Mouse (Mus musculus) neural tube, embryonic 12.5 days (tissue): ENCODE measurements around the gene Bhlhe23. TPM values are rescaled to one million over a fixed set of nuclear protein-coding genes. Genes with fewer than 3 reads are reported as not detected.

Experiments used
- ATAC-seq: fragments of 200-750 bp; cut with Nextera tagmentation; 2 replicates; pipeline ENCODE4 v1.8.0; 2017; ENCODE audit warnings: low read depth, mild to moderate bottlenecking, moderate TSS enrichment, moderate library complexity; ENCODE audit not compliant: low FRiP score
- H3K27ac ChIP-seq: fragments of 300-500 bp; sonication (generic); 2 replicates; pipeline ENCODE4 v1.5.1; 2016
- H3K27me3 ChIP-seq: fragments of 300-500 bp; sonication (generic); replicated peaks from 2 replicates; pipeline ENCODE4 v1.6.1; 2016; ENCODE audit warnings: mild to moderate bottlenecking
- H3K36me3 ChIP-seq: fragments of 300-500 bp; sonication (generic); 2 replicates; pipeline ENCODE4 v1.6.1; 2016; ENCODE audit warnings: mild to moderate bottlenecking
- H3K4me1 ChIP-seq: fragments of 300-500 bp; sonication (generic); 2 replicates; pipeline ENCODE4 v1.6.1; 2016
- H3K4me2 ChIP-seq: fragments of 300-500 bp; sonication (generic); replicated peaks from 2 replicates; pipeline ENCODE4 v1.6.1; 2016; ENCODE audit warnings: mild to moderate bottlenecking
- H3K4me3 ChIP-seq: fragments of 300-500 bp; sonication (generic); 2 replicates; pipeline ENCODE4 v1.5.1; 2016
- H3K9ac ChIP-seq: fragments of 300-500 bp; sonication (generic); 2 replicates; pipeline ENCODE4 v1.6.1; 2016; ENCODE audit warnings: mild to moderate bottlenecking
- H3K9me3 ChIP-seq: fragments of 300-500 bp; sonication (generic); 2 replicates; pipeline ENCODE4 v1.6.1; 2016; ENCODE audit warnings: mild to moderate bottlenecking
- WGBS: fragments of 180-500 bp; shearing (Covaris S2); methylation state at CpG from one replicate; pipeline ENCODE4 v1.1.7; 2016; 5-methylcytosine and 5-hydroxymethylcytosine counted together
- polyA plus RNA-seq: library from polyadenylated mRNA; unstranded; fragments of >200 nt; fragmentation: Nextera tagmentation; extraction: Ambion mirVana; gene quantifications from 2 replicates; pipeline ENCODE4 v1.2.1, GENCODE M21; 2016

Bhlhe23 gene
- polyA plus RNA-seq, 1 experiment from 2014 or later, result 8.2 TPM

DNA sequence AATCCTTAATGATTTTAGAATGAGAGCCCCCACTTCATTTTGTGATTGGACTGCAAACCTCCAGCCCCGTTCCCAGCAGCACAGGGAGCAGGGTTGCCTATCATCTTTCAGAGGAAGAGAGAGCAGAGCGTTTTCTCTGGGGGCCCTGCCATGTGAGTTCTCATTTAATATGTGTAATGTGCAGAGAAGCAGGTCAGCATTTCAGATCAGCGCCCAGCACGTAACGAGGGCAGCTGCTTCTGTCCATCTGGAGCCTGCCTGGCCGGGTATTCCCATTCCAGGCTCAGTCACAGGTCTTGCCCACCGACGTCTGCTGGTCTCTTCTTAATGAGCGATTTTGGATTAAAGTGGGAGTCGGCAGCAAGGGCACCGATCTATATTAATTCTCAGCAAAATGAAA lies 11.7 kb downstream of the Bhlhe23 start:
- WGBS, result 62% methylated on average over 11 of the region's 11 CpGs
- Histone ChIP-seq H3K36me3 (no peaks in the 10 kb centered on the region), H3K4me2 (no peak overlapping the region), H3K27me3 (peaks cover 13% of the 10 kb centered on the region; the same call in 1 of the 2 replicates), H3K4me3 (no peak overlapping the region), H3K4me1 (no peaks in the 10 kb centered on the region), H3K9ac (no peak overlapping the region), H3K9me3 (no peaks in the 10 kb centered on the region), H3K27ac (no peak overlapping the region)
- ATAC-seq, result no peak

DNA sequence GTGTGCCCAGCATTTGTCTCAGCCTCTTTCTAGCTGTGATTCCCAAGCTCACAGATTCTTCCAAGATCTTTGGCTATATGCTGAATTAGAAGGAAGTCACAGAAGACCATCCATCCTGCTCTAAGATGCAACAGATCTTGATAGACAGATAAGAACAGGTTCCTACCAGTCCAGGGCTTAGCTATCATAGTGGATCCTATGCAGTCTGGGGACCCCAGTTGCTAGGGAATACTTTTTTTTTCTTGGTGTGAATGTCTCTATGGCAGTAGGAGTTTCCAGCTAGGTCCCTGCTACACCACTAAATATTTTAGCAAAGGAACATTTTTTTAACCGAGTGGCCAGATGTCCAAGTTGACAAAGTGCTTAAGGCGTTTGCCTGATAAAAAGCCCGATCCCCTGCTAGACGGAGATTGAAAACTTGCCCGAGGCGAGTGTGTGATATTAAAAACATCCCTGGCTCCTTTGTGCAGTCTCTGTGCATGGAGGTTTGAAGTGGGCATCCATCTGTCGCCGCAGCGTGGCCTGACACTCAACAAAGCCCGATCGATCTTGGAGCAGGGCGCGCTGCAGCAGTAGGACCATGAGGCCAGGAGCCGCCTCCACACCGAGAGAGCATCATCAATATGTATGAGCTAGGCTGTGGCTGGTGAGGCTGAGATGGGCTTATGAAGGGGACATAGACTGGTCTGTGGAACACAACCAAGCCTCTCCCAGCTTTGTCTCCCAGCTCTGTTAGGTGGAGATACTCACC lies 18.0 kb downstream of the Bhlhe23 start:
- no peaks in the 10 kb centered on the region for H3K36me3 ChIP-seq
- no peak overlapping the region for H3K9ac ChIP-seq
- no peaks in the 10 kb centered on the region for H3K9me3 ChIP-seq
- ATAC-seq, result peak; percentile 52
- peaks cover 14% of the 10 kb centered on the region; the same call in 1 of the 2 replicates for H3K4me1 ChIP-seq
- H3K27me3 ChIP-seq, result 0 out of 2 replicates have a peak, but pooled peaks cover 3% of the 10 kb centered on the region
- no peak overlapping the region for H3K4me2 ChIP-seq
- WGBS, result 37% methylated on average over 15 of the region's 15 CpGs
- no peak overlapping the region for H3K4me3 ChIP-seq
- H3K27ac ChIP-seq, result peak overlapping the region; percentile 27; the same call in 1 of the 2 replicates

DNA sequence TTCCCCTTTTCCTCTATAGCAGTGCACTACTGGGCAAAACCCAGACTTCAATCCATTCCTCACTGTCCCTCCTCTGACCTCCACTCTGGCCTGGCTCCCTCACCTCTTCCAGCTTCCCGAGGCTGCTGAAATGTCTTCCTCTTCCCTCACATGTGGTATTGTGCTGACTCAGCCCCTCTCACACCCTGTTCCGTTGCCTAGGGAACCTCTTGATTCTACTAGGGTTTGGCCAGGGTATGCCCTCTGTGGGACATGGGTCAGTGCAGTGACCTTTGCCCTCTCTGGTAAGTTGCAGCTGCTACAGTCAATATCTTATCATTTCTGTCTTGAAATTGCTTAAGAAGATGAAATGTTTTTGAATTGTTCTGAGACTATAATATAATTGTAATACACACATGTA lies 19.9 kb downstream of the Bhlhe23 start:
- no peak overlapping the region for H3K4me2 ChIP-seq
- H3K4me1 ChIP-seq, result peaks cover 14% of the 10 kb centered on the region; the same call in 1 of the 2 replicates
- H3K27me3 ChIP-seq, result 0 out of 2 replicates have a peak, but pooled peaks cover 8% of the 10 kb centered on the region
- no peak for ATAC-seq
- H3K36me3 ChIP-seq, result no peaks in the 10 kb centered on the region
- no peaks in the 10 kb centered on the region for H3K9me3 ChIP-seq
- WGBS, result 16% methylated on average over 2 of the region's 2 CpGs
- no peak overlapping the region for H3K4me3 ChIP-seq
- H3K27ac ChIP-seq, result no peak overlapping the region
- no peak overlapping the region for H3K9ac ChIP-seq

DNA sequence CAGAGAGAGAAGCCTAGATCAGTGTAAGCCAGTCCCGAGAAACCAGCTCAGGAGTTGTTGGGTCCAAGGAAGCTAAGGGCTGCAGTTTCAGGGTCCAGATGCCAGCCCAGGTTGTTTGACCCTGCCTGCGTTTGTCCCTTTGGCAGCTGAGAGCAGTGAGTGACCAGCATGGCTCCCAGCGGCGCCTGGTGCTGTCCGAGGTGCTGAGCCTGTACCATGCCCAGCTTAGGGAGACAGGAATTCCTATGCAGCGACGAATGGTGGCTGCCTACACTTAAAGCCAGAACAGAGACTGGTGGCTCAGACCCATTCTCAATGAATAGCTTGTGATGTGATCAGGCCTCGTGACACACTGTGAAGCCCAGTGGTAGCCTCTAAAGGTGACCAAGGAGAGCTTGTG lies 20.8 kb downstream of the Bhlhe23 start:
- H3K4me2 ChIP-seq, result no peak overlapping the region
- H3K4me3 ChIP-seq, result no peak overlapping the region
- no peak overlapping the region for H3K27ac ChIP-seq
- H3K4me1 ChIP-seq, result peaks cover 14% of the 10 kb centered on the region; the same call in 1 of the 2 replicates
- no peak overlapping the region for H3K9ac ChIP-seq
- no peaks in the 10 kb centered on the region for H3K36me3 ChIP-seq
- WGBS, result 2% methylated on average over 8 of the region's 8 CpGs
- no peaks in the 10 kb centered on the region for H3K9me3 ChIP-seq
- H3K27me3 ChIP-seq, result 0 out of 2 replicates have a peak, but pooled peaks cover 6% of the 10 kb centered on the region
- no peak for ATAC-seq

DNA sequence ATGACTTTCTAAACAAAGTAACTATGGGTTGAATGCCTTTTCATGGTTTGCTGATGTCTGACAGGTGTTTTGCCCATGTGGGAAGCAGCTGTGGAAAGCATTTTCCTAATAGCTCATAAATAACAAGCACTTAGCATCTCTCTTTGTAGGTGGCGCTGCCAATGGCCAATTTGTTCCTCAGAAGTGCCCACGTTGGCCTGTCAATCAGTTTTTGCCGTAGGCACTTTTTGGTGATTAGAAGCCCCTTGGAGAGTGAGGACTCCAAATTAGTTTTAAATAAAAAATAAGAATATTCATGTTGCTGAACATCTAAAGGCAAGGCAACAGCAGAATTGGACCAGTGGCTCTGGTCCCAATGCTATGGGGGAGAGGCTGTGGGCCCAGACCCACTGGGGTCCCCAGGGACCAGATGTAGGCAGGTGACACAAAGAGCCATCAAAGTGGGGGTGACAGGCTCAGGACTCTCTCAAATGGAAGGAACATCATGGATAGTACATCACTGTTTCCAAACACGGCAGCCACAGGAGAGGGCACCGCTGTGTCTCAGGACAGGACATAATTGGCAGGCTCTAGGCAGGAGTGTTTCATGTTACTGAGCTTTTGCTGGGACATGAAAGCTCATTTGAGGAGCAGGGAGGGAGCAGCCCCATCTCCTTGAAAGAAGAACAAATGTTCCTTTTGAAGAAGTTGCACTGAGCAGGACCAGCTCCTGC lies 21.6 kb downstream of the Bhlhe23 start:
- Histone ChIP-seq H3K36me3 (no peaks in the 10 kb centered on the region), H3K27me3 (0 out of 2 replicates have a peak, but pooled peaks cover 6% of the 10 kb centered on the region), H3K4me3 (no peak overlapping the region), H3K27ac (no peak overlapping the region), H3K4me2 (no peak overlapping the region), H3K9me3 (no peaks in the 10 kb centered on the region), H3K4me1 (peaks cover 14% of the 10 kb centered on the region; the same call in 1 of the 2 replicates), H3K9ac (no peak overlapping the region)
- WGBS, result 55% methylated on average over 5 of the region's 5 CpGs
- no peak for ATAC-seq

DNA sequence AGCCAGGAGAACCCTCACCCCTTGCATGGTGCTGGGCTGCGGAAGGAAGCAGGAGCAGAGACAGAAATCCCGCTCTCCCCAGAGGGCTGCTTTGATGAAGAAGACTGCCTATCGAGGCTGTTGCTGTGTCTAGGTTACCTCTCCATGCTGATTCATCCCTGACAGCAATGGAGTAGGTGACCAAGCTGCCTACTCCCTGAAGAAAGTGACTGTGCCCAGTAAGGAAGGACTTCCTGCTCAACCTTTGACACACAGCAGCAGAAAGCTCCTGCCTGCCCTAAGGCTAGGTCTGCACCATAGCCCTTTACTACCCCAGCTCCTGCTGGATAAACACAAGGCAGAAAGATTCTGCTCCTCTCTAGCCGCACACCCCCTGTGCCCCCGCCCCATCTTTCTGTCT lies 27.8 kb downstream of the Bhlhe23 start:
- Histone ChIP-seq H3K36me3 (no peaks in the 10 kb centered on the region), H3K9ac (no peak overlapping the region), H3K9me3 (no peaks in the 10 kb centered on the region), H3K4me3 (no peak overlapping the region), H3K4me2 (no peak overlapping the region), H3K27me3 (0 out of 2 replicates have a peak, but pooled peaks cover 14% of the 10 kb centered on the region), H3K27ac (no peak overlapping the region), H3K4me1 (peaks cover 16% of the 10 kb centered on the region; the same call in 1 of the 2 replicates)
- no peak for ATAC-seq
- 65% methylated on average over 5 of the region's 5 CpGs for WGBS

DNA sequence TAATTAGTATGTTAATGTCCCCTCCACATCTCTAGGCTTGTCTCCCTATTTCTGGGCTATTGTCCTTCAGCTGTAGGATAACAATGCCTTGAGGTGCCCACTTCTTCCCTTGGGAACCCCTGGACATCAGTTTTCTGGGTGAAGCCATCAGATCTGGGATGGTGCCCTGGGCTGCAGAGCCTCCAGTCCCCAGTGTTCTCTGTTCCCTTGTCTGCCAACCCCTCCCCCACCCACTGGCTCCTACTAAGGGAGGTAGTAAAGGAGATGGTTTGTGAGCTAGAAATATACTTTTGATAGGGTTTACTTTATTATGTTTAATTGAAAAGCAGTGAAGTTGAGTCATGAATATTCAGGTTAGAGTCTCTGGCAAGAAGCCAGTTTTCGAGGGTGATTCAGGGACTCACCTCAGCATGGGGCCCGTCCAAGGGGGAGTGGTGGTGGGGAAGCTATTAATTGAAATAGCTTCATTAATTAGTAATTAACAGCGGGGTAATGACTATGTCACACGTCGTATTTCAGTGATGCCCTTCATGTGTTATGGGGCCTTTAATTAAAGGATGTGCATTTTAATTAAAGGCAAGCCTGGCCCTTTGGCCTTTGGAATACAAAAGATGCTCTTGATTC lies 30.0 kb downstream of the Bhlhe23 start:
- Histone ChIP-seq H3K27ac (no peak overlapping the region), H3K4me1 (peaks cover 16% of the 10 kb centered on the region; the same call in 1 of the 2 replicates), H3K27me3 (0 out of 2 replicates have a peak, but pooled peaks cover 8% of the 10 kb centered on the region), H3K9ac (no peak overlapping the region), H3K4me2 (no peak overlapping the region), H3K4me3 (no peak overlapping the region), H3K9me3 (no peaks in the 10 kb centered on the region), H3K36me3 (no peaks in the 10 kb centered on the region)
- ATAC-seq, result peak; percentile 48; the same call in 1 of the 2 replicates
- WGBS, result 20% methylated on average over 5 of the region's 5 CpGs

DNA sequence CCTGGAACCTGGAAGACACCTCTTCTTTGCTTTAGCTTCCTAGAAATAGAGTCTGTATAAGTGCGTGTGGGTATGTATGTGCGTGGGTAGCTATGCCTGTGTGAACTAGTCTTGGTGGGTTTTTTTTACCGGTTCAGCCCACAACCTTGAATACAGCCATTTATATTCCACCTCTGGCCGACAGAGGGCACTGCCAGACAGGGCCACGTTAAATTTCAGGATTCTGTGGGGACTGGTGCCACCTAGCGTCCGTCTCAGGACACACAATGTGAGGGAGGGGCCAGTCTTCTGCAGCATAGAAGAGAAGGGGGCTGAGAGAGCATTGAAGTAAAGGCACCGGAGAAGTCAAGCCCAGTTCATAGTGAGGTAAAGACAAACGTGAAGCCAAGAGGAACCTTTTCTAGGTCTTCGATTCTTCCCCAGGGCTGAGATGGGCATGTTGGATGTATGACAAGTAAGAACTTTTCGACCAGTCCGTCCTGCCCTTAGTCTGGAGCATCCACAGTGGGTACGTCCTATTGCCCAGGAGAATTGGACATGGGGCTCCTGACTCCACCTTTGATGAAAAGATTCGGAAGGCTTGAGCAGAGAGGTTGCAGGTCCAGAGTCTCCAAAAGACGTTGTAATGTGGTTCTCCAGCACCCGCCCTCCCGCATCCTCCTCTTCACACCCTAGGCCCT lies 31.3 kb downstream of the Bhlhe23 start:
- WGBS, result 37% methylated on average over 17 of the region's 17 CpGs
- Histone ChIP-seq H3K27ac (no peak overlapping the region), H3K4me3 (no peak overlapping the region), H3K9me3 (no peaks in the 10 kb centered on the region), H3K36me3 (no peaks in the 10 kb centered on the region), H3K4me1 (peaks cover 16% of the 10 kb centered on the region; the same call in 1 of the 2 replicates), H3K4me2 (no peak overlapping the region), H3K27me3 (0 out of 2 replicates have a peak, but pooled peaks cover 8% of the 10 kb centered on the region), H3K9ac (no peak overlapping the region)
- ATAC-seq, result peak; percentile 43; the same call in 1 of the 2 replicates

DNA sequence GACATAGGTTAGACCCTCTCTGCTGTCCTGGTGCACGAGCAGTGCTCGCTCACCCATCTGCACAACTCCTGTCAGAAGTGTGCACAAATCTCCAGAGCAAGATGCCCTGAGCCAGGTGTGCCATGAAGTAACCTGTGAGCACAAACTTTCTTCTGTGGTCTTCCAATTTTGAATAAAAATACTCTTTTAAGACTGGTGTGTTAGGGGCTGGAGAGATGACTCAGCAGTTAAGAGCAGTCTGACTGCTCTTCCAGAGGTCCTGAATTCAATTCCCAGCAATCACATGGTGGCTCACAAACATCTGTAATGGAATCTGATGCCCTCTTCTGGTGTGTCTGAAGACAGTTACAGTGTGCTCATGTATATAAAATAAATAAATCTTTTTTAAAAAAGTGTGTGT lies 33.4 kb downstream of the Bhlhe23 start:
- Histone ChIP-seq H3K4me3 (no peak overlapping the region), H3K36me3 (no peaks in the 10 kb centered on the region), H3K27ac (no peak overlapping the region), H3K9me3 (no peaks in the 10 kb centered on the region), H3K4me2 (no peak overlapping the region), H3K27me3 (0 out of 2 replicates have a peak, but pooled peaks cover 8% of the 10 kb centered on the region), H3K4me1 (peaks cover 16% of the 10 kb centered on the region; the same call in 1 of the 2 replicates), H3K9ac (no peak overlapping the region)
- 95% methylated on average over 2 of the region's 2 CpGs for whole genome bisulfite sequencing
- no peak for ATAC-seq

DNA sequence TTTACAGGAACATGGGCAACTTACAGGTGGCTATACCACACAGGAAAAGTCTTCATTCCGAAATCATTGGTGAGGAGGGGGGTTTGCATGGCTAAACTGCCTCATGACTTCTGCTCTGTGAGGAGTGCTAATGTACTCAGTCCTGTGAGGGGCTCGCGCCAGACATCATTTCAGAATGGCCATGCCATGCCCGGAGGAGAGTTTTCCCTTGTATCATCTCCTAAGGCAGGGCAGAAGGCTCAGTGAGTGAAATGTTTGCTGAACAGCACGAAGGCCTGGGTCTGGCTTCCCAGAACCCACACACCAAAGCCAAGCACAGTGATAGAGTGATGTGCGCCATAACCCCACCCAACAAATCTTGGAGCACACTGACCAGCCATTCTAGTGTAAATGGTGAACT lies 33.9 kb downstream of the Bhlhe23 start:
- Histone ChIP-seq H3K4me2 (no peak overlapping the region), H3K27ac (no peak overlapping the region), H3K9ac (no peak overlapping the region), H3K36me3 (no peaks in the 10 kb centered on the region), H3K4me1 (peaks cover 16% of the 10 kb centered on the region; the same call in 1 of the 2 replicates), H3K4me3 (no peak overlapping the region), H3K9me3 (no peaks in the 10 kb centered on the region), H3K27me3 (0 out of 2 replicates have a peak, but pooled peaks cover 8% of the 10 kb centered on the region)
- ATAC-seq, result no peak
- WGBS, result 83% methylated on average over 6 of the region's 6 CpGs

DNA sequence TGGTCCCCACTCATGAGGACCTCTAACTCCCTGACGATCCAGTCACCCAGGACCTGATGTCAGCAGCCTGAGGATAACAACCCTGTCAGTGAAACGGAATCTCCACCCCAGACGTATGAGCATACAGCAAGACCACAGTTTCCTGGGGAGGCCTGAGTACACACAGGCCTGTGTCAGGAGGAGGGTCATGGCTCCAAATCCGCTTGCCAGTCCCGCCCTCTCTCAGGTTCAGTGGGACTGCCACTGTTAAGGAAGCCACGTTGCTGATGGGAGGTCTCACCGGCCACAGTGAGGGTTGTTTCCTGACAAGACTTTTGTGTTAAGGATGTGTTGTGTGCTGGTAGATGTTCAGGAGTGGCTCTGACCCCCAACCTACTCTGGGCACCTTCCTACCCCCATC lies 35.3 kb downstream of the Bhlhe23 start:
- Histone ChIP-seq H3K9me3 (no peaks in the 10 kb centered on the region), H3K36me3 (no peaks in the 10 kb centered on the region), H3K4me1 (peaks cover 6% of the 10 kb centered on the region; the same call in 1 of the 2 replicates), H3K4me2 (no peak overlapping the region), H3K27me3 (0 out of 2 replicates have a peak, but pooled peaks cover 7% of the 10 kb centered on the region), H3K4me3 (no peak overlapping the region), H3K27ac (no peak overlapping the region), H3K9ac (no peak overlapping the region)
- ATAC-seq, result no peak
- 82% methylated on average over 7 of the region's 7 CpGs for WGBS
